Mouse (Mus musculus): ENCODE results near the gene Pcbd1. TPM values are rescaled to one million over a fixed set of nuclear protein-coding genes. Genes with fewer than 3 reads are reported as not detected.

The Pcbd1 gene
- polyA plus RNA-seq (2016; fragmentation: Nextera tagmentation; extraction: Ambion mirVana) = 17.1 and 17.5 TPM in 2 replicates

DNA sequence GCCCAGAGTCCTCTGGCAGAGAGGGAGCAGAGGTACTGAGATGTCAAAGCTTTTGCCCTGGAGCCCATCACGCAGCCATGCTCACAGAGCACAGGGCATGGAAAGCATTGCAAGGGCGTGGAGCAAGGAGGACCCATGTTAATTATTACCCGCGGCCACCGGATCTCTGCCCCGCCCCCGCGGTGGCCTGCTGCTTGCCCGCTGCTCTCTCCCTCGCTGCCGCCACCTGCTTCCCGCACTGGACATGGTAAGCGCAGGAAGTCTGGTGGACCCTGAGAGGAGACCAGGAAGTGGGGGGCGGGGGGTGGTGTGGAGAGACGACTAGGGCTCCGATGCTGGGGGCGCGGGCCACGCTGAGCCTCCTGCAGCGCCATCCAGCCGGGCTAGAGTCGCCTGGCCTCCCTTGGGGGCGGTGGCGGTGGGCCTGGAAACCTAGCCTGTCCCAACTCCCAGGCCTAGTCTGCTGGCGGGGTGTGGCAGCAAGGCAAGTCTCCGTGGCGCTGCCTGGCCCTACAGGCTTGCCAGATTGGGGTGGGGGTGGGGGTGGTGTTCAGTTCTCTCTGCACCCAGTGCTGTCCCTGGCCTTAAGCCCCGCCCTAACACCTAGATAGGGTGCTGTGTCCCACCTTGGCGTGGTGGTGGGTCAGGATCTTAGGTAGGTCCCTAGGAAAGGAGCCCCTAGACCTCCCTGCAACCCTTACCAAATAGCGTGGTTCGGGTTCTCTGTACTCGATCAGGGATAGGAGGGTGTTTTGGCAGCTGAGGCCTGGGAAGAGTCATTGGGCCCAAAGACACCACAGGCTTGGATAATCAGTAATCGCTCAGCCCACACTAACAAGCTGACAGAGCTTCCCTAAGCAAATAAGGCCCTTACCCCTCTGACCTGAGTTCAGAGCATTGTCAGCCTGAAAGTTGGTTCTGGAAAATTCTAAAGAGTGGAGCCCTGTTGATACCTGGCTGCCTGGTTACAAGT is at the start of gene Pcbd1:
Gene Pcbd1 (plus strand): TSS at position 162 of the 973 bp plus-strand sequence.
- peak within 1 kb of the TSS; percentile 81 for H3K4me2 ChIP-seq
- no peaks in the 10 kb centered on the region for H3K27me3 ChIP-seq
- peak within 1 kb of the TSS; percentile 29; the same call in 1 of the 2 replicates for H3K27ac ChIP-seq
- H3K9ac ChIP-seq (replicated peaks) = peak within 1 kb of the TSS; percentile 65
- no peaks in the 10 kb centered on the region for H3K36me3 ChIP-seq
- H3K4me1 ChIP-seq (replicated peaks) = peaks cover 20% of the 10 kb centered on the region
- H3K9me3 ChIP-seq = no peaks in the 10 kb centered on the region
- 6% methylated on average over 33 of the region's 33 CpGs for WGBS
- ATAC-seq (ENCODE audit: insufficient number of reproducible peaks, insufficient read depth, low FRiP score, low TSS enrichment, low read depth) = peak; percentile 34; the same call in 1 of the 2 replicates
- peak within 1 kb of the TSS; percentile 42 for H3K4me3 ChIP-seq (replicated peaks)

DNA sequence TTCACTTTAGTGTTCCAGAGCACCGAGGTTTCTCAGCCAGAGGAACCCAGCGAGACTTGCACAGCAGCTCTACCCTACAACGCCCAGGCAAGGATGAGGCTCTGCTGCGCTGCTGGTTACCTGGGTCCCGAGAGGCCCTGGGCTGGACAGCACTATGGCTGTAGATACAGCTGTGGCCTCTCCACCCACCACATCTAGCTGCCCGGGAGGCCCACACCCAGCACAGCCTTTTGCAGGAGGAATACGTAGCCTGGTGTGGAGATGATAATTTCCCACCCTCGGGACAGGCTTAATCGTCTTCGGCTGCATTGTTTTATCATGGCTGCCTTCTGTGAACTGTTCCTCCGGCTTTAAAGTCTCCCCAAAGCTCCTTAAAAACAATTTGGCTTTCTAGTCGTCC is 49.5 kb upstream of the Pcbd1 start:
- Histone ChIP-seq H3K36me3 (no peaks in the 10 kb centered on the region), H3K27me3 (0 out of 2 replicates have a peak, but pooled peaks cover 2% of the 10 kb centered on the region), H3K9ac (replicated peaks) (no peak overlapping the region), H3K4me1 (replicated peaks) (peaks cover 8% of the 10 kb centered on the region), H3K27ac (no peak overlapping the region), H3K4me3 (replicated peaks) (no peak overlapping the region), H3K4me2 (no peak overlapping the region), H3K9me3 (no peaks in the 10 kb centered on the region)
- 66% methylated on average over 12 of the region's 12 CpGs for WGBS
- no peak for ATAC-seq (ENCODE audit: insufficient number of reproducible peaks, insufficient read depth, low FRiP score, low TSS enrichment, low read depth)

DNA sequence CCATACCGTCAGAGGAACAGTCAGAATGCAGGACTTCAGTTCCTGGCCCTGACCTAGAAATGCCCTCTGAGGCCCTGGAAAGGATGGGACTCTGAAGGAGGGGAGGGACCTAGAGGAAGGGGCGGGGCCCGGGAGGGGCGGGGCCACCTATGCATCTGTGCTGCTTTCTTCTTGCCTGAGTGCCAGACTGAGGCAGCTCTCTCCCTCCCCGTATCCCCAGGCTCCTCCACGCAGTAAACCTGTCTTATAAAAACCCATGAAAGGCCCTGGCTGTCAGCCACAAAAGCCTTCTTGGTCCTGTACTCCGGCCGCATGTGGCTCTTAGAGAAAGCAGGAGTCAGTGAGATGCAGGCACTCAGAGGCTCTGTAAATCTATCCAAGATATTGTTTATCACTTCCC is 44.0 kb upstream of the Pcbd1 start:
- H3K36me3 ChIP-seq = no peaks in the 10 kb centered on the region
- H3K27me3 ChIP-seq = no peaks in the 10 kb centered on the region
- 5% methylated on average over 8 of the region's 8 CpGs for WGBS
- H3K4me3 ChIP-seq (replicated peaks) = no peak overlapping the region
- no peak overlapping the region for H3K4me2 ChIP-seq
- H3K4me1 ChIP-seq (replicated peaks) = no peaks in the 10 kb centered on the region; the same call in 1 of the 2 replicates
- H3K27ac ChIP-seq = no peak overlapping the region
- H3K9ac ChIP-seq (replicated peaks) = no peak overlapping the region
- no peak for ATAC-seq (ENCODE audit: insufficient number of reproducible peaks, insufficient read depth, low FRiP score, low TSS enrichment, low read depth)
- no peaks in the 10 kb centered on the region for H3K9me3 ChIP-seq

DNA sequence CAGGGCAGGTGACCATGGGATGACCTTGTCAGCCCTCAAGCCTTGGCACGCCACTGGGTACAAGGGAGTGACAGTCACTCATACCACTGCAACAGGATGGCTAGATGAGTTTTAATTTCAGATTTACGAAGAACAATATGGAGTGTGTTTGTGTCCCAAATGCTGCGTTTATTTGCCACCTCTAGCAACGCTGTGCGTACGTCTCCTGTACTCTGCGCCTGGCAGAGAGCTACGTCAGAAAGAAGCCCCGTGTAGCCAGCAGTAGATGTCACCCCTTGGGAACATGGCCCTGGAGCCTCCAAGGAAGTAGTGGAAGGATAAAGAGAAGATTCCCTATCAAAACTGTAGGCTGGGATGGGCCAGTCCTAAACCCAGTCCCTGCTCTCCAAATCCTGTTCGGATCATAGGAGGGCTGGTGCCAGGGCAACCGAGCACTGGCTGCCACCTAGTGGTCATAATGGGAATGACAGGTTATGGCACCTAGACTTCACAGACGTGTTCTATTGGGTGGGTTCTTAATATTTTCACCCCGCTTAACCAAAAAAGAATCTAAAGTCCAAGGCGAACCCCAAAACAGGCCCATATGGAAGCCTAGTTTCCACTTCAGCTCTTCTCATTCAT is 37.0 kb upstream of the Pcbd1 start:
- peaks cover 10% of the 10 kb centered on the region for H3K9me3 ChIP-seq
- ATAC-seq (ENCODE audit: insufficient number of reproducible peaks, insufficient read depth, low FRiP score, low TSS enrichment, low read depth) = no peak
- H3K27me3 ChIP-seq = peaks cover 9% of the 10 kb centered on the region
- no peaks in the 10 kb centered on the region for H3K36me3 ChIP-seq
- no peak overlapping the region for H3K9ac ChIP-seq (replicated peaks)
- H3K27ac ChIP-seq = no peak overlapping the region
- no peak overlapping the region for H3K4me2 ChIP-seq
- no peak overlapping the region for H3K4me3 ChIP-seq (replicated peaks)
- WGBS = 59% methylated on average over 14 of the region's 14 CpGs
- no peaks in the 10 kb centered on the region for H3K4me1 ChIP-seq (replicated peaks)

DNA sequence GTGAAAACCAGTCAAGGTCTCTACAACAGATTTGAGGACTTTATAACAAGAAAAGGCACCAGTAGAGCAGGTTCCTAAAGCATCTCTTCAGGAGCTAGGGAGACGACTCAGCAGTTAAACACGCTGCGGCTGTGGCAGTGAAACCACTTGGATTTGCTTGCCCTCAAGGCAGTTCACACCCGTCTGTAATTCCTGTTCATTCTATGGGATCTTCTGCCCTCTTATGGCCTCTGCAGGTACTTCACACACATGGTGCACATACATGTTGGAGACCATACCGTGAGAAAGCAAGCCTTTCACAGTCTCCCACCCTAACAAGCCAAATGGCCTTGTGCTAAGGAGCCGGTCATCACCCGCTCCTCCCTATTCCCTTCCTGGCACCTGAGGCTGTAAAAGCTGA is 32.5 kb upstream of the Pcbd1 start:
- Histone ChIP-seq H3K4me3 (replicated peaks) (no peak overlapping the region), H3K27ac (no peak overlapping the region), H3K4me1 (replicated peaks) (peaks cover 24% of the 10 kb centered on the region), H3K27me3 (peaks cover 9% of the 10 kb centered on the region), H3K9ac (replicated peaks) (no peak overlapping the region), H3K4me2 (no peak overlapping the region), H3K9me3 (peaks cover 10% of the 10 kb centered on the region), H3K36me3 (no peaks in the 10 kb centered on the region)
- 93% methylated on average over 7 of the region's 7 CpGs for WGBS
- no peak for ATAC-seq (ENCODE audit: insufficient number of reproducible peaks, insufficient read depth, low FRiP score, low TSS enrichment, low read depth)

DNA sequence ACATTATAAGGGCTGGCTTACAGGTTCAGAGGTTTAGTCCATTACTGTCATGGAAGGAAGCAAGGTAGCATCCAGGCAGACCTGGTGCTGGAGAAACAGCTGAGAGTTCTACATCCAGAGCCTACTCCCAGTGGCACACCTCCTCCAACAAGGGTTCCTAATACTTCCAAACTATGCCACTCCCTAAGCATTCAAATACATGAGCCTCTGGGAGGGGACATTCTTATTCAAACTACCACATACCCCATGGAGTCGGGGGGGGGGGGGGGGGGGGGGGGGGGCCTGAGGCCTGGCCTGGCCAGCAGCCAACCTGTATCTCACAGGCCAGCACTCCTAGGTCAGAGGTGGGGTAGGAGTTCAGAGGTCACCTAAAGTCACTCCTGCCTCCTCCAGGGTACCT is 30.0 kb upstream of the Pcbd1 start:
- WGBS = no CpG with 5 or more reads among the region's 1 CpGs
- H3K4me3 ChIP-seq (replicated peaks) = no peak overlapping the region
- no peaks in the 10 kb centered on the region for H3K36me3 ChIP-seq
- peaks cover 32% of the 10 kb centered on the region for H3K4me1 ChIP-seq (replicated peaks)
- H3K27ac ChIP-seq = no peak overlapping the region
- ATAC-seq (ENCODE audit: insufficient number of reproducible peaks, insufficient read depth, low FRiP score, low TSS enrichment, low read depth) = no peak
- H3K4me2 ChIP-seq = no peak overlapping the region
- H3K9ac ChIP-seq (replicated peaks) = no peak overlapping the region
- H3K27me3 ChIP-seq = peaks cover 4% of the 10 kb centered on the region
- peaks cover 10% of the 10 kb centered on the region for H3K9me3 ChIP-seq

DNA sequence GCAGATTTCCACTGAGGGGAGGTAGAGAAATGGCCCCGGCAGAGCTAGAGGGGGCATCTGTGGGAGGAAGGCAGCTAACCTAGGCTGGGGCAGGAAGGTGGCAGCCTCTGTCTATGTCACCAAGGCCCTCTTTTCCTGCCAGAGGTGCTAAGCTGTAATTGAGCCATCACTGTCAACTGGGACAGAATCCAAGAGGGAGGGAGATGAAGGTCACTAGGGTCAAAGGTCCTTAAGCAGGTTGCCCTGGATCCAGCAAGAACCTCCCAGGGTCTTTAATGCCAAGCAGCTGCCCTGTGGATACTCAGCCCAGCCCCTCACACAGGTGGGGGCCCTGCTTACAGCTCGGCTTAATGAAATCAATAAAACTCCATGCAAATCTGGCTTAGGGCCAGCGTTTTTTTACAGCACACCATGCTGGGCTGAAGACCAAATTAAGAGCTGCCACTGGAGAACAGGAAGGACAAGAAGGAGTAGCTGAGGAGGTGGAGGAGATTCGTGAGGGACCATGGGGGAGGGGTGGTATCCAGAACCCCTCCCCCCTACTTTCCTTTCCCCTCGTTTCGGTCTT is 29.5 kb upstream of the Pcbd1 start:
- Histone ChIP-seq H3K27ac (no peak overlapping the region), H3K9me3 (peaks cover 10% of the 10 kb centered on the region), H3K4me3 (replicated peaks) (no peak overlapping the region), H3K4me1 (replicated peaks) (peaks cover 37% of the 10 kb centered on the region), H3K4me2 (no peak overlapping the region), H3K9ac (replicated peaks) (no peak overlapping the region), H3K27me3 (no peaks in the 10 kb centered on the region), H3K36me3 (no peaks in the 10 kb centered on the region)
- 7% methylated on average over 6 of the region's 6 CpGs for WGBS
- ATAC-seq (ENCODE audit: insufficient number of reproducible peaks, insufficient read depth, low FRiP score, low TSS enrichment, low read depth) = peak; percentile 48; the same call in 1 of the 2 replicates

DNA sequence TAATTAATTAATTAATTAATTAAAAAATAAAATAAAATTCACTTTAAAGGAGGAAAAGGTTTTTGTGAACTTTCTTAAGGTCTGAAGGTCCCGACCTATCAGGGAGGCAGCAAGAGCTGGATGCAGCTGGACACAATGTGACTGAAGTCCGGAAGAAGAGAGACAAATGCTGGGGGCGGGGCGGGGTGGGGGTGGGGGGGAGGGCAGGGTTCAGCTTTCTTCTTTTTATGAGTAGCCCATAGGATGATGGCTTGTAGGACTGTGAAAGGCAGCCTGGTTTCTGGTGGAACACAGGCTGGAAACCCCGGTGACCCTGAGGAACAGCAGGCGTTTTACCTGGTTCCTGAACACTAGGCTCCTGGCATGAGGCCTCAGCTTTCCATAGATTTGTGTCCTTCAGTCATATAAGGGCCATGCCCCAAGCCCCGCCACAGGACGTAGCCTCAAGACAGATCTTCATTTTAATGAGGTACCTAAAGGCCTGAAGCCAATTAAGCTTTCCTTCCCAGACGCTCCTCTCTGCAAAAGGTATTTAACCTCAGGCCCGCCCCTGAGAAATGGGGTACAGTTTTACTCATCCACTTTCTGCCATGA is 25.8 kb upstream of the Pcbd1 start:
- no peak overlapping the region for H3K27ac ChIP-seq
- no peak for ATAC-seq (ENCODE audit: insufficient number of reproducible peaks, insufficient read depth, low FRiP score, low TSS enrichment, low read depth)
- H3K36me3 ChIP-seq = no peaks in the 10 kb centered on the region
- no peak overlapping the region for H3K4me3 ChIP-seq (replicated peaks)
- no peak overlapping the region for H3K9ac ChIP-seq (replicated peaks)
- peaks cover 54% of the 10 kb centered on the region for H3K4me1 ChIP-seq (replicated peaks)
- 37% methylated on average over 10 of the region's 10 CpGs for WGBS
- H3K9me3 ChIP-seq = no peaks in the 10 kb centered on the region
- H3K4me2 ChIP-seq = no peak overlapping the region
- no peaks in the 10 kb centered on the region for H3K27me3 ChIP-seq

DNA sequence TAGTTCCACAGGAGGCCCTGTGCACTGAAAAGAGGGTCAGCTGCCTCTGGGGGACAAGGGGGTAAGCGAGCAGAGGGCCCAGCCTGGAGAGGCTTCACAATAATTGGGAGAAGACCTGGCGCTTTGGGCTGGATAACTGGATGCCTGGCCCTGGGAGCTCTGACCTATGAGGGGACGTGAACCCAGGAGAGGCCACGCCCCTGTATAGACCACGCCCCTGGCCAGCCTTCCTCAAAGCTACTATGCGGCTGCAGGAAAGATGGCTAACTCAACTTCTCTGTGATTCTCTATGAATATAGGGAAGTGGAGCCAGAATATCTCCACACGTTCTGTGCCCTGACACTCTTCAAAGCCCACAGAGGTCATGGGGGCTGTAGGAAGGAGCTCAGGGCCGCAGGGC is 24.5 kb upstream of the Pcbd1 start:
- H3K4me2 ChIP-seq = peak overlapping the region; percentile 21; the same call in 1 of the 2 replicates
- peaks cover 54% of the 10 kb centered on the region for H3K4me1 ChIP-seq (replicated peaks)
- H3K4me3 ChIP-seq (replicated peaks) = no peak overlapping the region
- no peak for ATAC-seq (ENCODE audit: insufficient number of reproducible peaks, insufficient read depth, low FRiP score, low TSS enrichment, low read depth)
- H3K27ac ChIP-seq = no peak overlapping the region
- no peak overlapping the region for H3K9ac ChIP-seq (replicated peaks)
- no peaks in the 10 kb centered on the region for H3K27me3 ChIP-seq
- WGBS = 6% methylated on average over 8 of the region's 8 CpGs
- H3K36me3 ChIP-seq = no peaks in the 10 kb centered on the region
- H3K9me3 ChIP-seq = no peaks in the 10 kb centered on the region

DNA sequence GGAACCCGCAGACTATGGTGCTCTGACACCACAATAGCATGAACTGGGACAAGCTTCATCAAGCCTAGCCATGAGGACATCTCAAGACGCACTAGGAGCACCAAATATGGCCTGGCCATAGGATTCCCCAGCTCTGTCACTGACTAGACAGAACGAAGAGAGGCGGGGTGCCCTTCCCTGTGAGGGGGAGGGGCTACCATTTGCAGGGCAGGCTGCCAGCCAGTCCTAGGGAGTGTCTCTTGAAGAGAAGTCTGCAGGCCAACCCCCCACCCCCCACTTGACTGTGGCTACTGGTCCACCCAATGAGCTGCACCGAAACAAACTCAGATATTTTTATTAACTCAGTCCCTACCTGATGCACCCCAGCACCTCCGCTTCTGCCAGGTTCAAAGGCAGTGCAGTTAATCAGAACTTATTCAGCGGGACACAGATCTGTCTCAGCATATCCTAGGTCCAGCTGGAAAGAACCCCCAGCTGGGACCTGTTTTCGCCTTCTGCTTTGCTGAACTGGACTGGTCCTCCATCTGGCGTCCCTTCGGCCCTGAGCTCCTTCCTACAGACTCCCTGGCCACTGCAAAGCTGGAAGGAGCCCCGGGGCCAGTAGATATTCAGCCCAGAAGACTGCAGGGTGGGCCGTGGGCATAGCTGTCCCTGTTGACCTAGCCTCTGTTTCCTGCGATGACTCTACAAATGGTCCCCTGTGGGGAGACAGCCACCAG is 23.7 kb upstream of the Pcbd1 start:
- Histone ChIP-seq H3K4me3 (replicated peaks) (no peak overlapping the region), H3K4me2 (0 out of 2 replicates have a peak overlapping the region, but pooled peaks have one; percentile 21), H3K27ac (no peak overlapping the region), H3K9me3 (no peaks in the 10 kb centered on the region), H3K4me1 (replicated peaks) (peaks cover 45% of the 10 kb centered on the region), H3K27me3 (no peaks in the 10 kb centered on the region), H3K36me3 (no peaks in the 10 kb centered on the region), H3K9ac (replicated peaks) (no peak overlapping the region)
- no peak for ATAC-seq (ENCODE audit: insufficient number of reproducible peaks, insufficient read depth, low FRiP score, low TSS enrichment, low read depth)
- WGBS = 56% methylated on average over 13 of the region's 13 CpGs

Measured in limb, embryonic 12.5 days (tissue).